Mouse (Mus musculus): Measurements from ENCODE around the gene Npat.

The Npat gene

DNA sequence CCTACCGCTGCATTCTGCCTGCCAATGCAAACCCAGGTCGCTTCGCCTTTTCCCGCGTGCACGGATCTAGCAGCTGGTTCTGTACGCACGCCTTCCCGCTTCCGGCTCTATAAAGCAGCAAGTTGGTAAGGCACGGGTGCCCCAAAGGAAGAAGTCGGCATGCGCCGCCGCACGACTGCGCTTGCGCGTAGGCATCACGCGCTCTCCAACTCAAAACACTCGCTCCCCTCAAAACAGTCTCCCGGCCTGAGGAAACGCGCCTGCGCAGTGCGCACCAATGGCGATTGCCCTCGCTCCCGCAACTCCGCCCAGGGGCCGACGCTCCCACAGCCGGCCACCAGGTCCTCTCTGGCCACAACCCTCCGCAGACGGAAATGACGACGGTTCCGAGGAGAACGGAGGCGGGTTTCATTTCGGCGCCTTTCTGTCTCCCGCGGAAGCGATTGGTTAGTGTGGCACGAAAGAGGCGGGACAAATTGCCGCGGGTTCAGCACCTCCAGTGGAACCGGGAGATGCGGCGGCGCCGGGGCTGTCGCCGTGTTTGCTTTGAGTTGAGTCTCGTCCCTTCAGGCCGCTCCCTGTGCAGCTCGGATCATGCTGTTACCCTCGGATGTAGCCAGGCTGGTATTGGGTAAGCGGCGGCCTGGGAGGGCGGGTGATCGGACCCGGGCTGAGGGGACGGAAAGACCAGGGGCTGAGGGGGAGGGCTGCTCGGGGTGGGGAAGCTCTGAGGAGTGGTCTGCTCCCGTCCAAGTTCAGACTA is at the start of gene Npat, which contains the start of gene Atm:
Npat (plus strand) TSS at position 490 of the 763 bp plus-strand sequence.
Atm (minus strand) TSS at position 183 of the 763 bp plus-strand sequence.
- peak; percentile 99 for ATAC-seq (ENCODE audit: insufficient number of reproducible peaks, low FRiP score, low TSS enrichment)

DNA sequence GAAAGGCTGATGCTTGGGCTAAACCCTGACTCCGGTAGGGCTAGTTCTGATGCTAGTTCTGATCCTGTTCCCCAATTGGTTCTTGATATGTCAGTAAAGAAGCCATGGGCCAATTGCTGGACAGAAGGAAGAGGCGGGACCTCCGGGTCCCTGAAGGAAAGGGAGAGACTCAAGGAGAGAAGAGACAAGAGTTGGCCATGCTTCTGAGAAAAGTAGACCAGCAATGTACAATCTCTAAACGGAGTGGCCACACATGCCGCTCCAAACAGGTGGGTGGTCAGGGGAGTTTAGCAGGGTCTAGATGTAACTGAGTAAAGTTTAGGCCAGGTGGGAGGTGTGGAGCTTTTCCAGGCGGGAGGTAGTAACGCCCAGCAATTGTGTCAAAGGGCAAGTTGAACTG is 28.8 kb upstream of the Npat start:
- no peak for ATAC-seq (ENCODE audit: insufficient number of reproducible peaks, low FRiP score, low TSS enrichment)

DNA sequence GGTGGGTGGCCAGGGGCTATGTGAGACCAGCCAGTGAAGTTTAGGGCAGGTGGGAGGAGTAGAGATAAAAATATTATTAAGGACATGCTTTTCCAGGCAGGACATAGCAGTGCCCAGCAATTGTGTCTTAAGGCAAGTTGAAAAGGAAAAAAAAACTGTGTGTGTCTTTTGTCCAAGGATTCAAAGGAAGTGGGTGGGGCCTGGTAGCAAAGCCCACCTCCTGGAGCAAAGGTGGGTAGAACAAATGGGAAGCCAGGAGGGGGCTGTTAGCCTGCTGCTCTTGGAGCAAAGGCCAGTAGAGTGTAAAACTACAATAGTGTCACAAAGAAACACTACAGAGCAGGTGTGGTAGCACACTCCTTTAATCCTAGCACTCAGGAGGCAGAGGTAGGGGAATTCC is 22.8 kb upstream of the Npat start:
- ATAC-seq (ENCODE audit: insufficient number of reproducible peaks, low FRiP score, low TSS enrichment) = no peak

DNA sequence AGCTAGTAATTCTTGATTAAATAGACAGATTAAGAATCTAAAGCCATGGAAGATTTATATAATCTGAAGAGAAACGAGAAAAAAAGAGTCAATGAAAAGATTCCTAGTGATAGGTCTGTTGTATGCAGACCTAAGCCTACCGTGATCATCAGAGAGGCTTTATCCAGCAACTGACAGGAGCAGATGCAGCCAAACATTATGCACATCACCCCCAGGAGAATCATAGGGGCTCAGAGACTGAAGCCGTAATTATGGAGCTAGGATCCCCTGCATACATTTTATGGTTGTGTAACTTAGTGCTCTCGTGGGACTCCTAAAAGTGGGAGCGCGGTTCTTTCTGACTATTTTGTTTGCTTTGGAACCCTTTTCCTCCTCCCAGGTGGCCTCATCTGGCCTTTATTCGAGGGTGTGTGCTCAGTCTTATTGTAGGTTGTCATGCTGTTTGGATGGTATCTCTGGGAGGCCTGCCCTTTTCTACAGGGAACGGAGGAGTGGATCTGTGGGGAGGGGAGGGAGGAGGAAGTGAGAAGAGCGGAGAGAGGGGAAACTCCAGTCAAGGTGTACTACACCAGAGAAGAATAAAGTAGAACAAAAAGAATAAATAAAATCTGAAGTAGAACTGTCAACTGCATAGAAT is 19.4 kb upstream of the Npat start:
- no peak for ATAC-seq (ENCODE audit: insufficient number of reproducible peaks, low FRiP score, low TSS enrichment)

DNA sequence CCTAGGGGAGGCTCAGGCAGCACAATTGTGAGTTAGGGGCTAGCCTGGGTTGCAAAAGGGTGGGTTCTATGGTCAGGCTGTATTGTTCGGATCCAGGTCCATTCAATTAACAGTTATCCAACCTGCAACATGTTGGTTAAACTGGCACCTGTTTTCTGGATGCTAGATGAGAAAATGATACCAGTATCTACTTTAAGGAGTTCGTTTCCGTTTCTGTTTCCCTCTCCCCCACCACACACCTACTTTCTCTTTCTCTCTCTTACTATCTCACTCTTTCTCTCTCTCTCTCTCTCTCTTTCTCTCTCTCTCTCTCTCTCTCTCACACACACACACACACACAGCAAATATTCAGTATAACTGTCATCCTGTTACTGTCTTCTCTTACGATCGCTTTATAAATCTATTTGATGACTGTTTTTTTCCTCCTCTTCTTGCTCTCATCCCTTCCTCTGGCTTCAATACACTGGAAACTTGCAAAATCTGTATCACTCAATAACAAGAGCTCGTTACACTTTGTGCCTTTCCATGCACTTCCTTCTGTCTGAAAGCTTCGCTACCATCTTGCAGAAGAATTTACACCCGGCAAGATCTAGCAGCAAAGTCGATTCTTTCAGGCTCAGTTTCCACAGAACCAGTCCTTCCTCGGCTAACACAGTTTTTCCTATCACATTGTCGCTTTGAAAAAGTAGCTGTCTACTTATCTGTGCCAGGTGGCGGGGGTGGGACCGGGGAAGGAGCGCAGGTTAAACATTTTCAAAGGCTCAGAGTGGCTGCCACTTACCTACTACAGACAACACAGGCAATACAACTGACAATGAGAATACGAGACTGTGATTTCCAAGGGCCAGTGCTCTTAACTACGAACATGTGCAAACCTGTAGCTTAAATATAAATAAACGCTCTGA is 1.2 kb upstream of the Npat start:
- no peak for ATAC-seq (ENCODE audit: insufficient number of reproducible peaks, low FRiP score, low TSS enrichment)

DNA sequence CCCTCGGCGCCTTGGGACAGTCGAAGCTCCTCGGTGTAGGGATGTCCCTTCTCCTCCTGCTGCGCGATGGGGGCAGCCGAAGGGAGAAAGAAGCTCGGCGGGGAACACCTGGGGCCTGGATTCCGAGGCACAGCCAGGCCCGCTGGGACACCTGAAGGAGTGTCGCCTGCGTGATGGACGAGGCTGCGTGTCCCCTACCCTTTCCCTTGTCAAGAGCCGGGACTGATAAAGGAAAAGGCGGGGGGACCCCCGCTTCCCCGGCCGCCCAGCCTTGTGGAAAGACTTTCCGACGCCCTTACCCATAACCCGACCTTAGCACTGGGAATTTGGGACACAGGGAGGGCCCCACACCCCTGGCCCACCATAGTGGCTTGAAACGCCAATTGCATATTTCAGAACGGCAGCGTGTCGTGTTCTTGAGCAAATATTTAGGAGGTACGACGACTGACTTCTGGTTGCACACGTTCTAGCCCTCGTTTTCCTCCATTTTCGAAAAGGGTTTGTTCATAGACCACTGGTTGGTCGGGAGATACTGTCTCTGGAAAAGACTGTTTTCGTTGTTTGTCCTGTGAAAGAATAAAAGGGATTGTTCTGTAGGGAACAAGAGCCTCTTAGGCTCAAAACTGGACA is 604 bp downstream of the Npat start:
- ATAC-seq (ENCODE audit: insufficient number of reproducible peaks, low FRiP score, low TSS enrichment) = 0 out of 2 replicates have a peak, but pooled peaks have one; percentile 1

DNA sequence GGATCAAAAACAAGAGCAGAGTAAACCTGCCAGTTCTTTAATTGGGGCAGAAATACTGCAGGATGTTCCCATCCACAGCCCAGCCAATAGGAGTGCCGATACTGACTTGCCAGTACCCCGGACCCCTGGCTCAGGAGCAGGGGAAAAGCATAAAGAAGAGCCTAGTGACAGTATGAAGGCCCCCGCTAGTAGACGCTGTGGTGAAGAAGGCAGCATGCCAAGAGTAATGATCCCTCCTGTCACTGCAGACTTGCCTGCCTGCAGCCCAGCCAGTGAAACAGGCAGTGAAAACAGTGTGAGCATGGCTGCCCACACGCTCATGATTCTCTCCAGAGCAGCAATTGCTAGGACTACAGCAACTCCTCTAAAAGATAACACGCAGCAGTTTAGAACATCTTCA is 33.8 kb downstream of the Npat start:
- no peak for ATAC-seq (ENCODE audit: insufficient number of reproducible peaks, low FRiP score, low TSS enrichment)

DNA sequence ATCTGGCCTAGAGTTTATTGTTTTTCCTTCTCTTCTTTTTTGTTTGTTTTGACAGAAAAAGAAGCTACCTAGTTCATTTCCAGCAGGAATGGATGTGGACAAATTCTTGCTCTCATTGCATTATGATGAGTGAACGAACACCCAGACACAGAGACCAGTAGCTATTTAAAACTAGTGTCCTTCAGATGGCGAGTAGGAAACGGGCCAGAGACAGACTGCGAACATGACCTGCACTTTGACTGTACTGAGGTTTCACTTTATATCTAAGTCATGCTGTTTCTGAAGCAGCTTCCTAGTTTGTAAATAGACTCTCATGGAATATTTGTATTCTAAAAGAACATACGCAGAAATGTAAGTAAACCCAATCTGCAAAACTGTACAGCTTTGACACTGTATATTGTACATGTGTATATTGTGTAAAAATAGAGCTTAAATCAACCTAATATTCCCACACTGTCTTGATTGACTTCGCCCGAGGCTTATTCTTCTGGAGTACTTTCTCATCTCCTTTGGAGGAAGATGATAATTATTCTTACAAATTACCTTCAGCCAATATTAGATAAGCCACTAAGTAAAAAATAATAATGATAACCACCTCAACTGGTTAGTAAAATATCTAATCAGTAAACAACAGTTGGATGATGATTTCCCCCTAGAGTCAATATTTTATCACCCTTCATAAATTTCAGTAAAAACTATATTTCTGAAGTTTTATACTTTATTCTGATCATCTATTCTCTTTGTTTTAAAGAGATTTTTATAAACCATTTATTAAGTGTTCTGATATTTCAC is 35.9 kb downstream of the Npat start:
- no peak for ATAC-seq (ENCODE audit: insufficient number of reproducible peaks, low FRiP score, low TSS enrichment)

DNA sequence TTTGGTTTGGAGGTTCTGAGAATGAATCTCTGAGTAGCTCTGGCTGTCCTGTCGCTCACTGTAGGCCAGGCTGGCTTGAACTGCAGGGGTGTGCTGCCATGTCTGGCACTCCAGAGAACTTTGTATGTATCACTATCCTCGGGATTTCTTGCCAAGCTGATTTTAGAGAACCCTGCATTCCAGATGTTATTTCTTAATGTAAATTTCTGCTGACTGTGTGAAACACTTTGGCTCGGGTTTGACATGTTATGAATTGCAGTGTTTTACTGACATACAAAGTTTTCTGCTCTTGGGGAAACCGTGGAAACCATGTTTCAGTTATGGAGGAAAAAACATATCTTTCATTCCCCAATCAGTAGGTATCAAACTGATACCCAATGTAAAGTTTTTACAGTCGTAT is 38.9 kb downstream of the Npat start:
- ATAC-seq (ENCODE audit: insufficient number of reproducible peaks, low FRiP score, low TSS enrichment) = no peak

DNA sequence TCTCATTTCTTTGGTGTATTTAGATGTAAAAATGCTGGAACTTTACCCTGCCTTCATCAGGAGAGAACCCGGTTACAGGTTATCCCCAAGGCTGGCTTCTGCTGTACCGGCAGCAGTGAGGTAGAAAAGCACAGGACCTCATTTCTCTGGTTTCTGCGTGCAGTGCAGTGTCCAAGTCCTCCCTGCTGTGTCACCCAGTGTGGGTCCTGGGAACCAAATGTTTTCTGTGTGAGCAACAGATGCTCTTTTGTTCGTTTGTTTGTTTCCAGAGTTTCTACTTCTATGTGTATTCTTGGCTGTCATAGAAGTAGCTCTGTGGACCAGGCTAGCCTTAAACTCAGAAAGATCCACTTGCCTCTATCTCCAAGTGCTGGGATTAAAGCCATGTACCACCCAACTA is 45.0 kb downstream of the Npat start:
- ATAC-seq (ENCODE audit: insufficient number of reproducible peaks, low FRiP score, low TSS enrichment) = peak; percentile 61; the same call in 1 of the 2 replicates

DNA sequence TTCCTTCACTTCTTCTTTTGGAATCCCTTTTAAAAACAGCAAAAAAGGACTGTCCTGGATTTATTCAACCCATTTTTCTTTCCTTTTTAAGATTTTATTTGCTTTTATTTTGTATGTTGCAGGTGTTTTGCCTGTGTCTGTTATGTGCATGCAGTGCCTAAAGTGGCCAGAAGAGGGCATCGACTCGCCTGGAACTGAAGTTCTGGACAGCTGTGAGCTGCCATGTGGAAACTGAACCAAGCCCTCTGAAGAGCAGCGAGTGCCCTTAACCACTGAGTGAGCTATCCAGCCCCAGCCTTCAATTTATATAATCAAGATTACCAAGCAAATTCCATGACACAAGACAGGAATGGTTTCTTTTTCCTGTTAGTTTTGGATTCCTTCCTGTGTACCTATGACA is 57.9 kb downstream of the Npat start:
- ATAC-seq (ENCODE audit: insufficient number of reproducible peaks, low FRiP score, low TSS enrichment) = no peak

DNA sequence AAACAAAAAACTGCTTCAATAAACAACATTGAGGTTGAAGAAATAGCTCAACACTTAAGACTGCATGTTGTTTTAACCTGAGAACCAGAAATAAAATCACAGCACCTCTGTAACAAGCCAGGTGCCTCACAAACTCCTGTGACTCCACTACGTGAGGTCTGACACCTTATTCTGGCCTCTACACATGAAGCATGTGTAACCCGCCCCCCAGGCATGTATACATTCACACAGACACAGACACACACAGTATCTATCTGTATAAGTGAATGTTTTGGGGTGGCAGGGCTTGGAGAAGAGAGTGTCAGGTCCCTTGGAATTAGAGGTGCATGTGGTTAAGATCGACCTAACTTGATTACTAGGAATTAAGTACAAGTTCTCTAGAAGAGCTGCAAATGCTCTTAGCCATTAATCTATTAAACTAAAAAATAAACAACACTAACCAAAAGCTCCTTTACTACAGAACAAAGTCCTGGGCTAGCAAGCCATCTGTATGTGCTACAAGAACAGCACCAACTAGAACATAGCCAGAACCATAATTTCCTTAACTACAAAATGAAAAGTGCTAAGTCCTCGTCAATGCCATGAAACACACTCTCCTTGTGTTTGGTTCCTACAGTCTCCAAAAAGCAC is 60.2 kb downstream of the Npat start:
- ATAC-seq (ENCODE audit: insufficient number of reproducible peaks, low FRiP score, low TSS enrichment) = no peak

DNA sequence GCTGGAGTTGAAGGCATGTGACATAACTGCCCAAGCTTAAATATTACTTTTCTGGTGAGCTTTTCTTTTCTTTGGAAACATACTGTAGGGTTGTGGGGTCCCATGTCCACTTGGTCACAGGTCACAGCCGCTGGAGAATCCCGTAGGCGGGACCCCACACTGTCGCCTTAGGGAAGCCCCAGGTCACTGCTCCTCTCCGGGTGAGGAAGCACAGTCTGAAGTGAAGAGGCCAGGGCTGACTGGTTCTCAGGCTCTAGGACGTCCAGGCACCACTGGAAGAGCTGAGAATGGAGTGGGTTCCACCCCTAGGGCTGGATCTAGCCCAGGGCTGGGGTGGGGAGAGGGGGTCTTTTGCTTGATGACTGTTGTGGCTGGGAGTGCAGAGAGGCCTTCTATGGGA is 61.8 kb downstream of the Npat start:
- ATAC-seq (ENCODE audit: insufficient number of reproducible peaks, low FRiP score, low TSS enrichment) = no peak

DNA sequence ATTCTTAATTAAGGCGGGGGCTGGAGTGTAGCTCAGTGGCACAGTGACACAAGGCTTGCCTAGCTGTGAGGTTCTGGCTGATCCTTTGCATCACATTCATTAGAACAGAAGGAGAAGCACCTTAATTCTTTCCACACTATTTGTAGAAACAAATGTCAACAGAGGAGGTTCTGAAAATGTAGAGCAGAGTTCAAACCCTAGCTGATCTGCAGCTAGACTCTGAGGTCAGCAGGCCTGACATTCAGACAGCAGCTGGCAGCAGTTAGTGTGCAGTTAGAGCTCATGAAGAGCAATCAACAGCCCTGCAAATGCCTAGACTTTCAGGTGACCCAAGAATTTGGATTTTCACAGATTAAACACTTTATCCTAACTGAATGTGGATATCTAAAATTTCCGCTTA is 64.7 kb downstream of the Npat start:
- no peak for ATAC-seq (ENCODE audit: insufficient number of reproducible peaks, low FRiP score, low TSS enrichment)

DNA sequence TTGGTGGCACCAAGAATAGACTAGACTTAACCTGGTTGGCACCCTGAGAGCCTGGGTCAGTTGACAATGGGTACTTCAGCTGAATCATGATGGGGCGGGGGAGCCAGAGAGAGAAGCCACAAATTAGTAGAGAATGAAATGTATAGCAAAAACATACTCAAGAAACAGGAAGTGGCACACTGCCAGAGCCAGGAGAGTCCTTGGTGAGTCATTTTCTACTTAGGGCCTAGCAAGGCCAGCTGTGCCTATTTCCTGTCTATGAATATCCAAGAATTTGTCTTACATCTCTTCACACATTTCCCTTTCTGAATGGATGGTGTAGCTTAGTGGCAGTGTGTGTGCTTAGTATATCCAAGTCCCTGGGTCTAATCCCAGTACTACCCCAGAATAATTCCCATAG is 66.5 kb downstream of the Npat start:
- no peak for ATAC-seq (ENCODE audit: insufficient number of reproducible peaks, low FRiP score, low TSS enrichment)

DNA sequence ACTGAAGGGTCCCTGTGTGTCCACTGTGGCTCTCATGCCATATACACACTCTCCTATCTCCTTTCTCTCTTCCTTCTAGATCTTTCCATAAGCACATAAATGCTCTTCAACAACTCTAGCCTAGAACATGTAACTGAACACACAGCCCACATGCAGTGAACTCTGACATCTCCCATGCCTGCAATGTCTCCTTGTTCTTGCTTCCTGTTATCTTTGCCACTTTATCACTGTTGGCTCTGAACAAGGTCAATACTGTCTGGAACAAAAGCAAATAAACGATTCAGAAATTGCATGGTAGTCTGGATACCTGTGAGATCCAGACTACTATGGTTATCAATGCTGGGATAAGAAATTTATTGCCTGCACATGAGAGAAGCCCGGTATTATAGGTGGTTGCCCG is 67.0 kb downstream of the Npat start:
- no peak for ATAC-seq (ENCODE audit: insufficient number of reproducible peaks, low FRiP score, low TSS enrichment)

DNA sequence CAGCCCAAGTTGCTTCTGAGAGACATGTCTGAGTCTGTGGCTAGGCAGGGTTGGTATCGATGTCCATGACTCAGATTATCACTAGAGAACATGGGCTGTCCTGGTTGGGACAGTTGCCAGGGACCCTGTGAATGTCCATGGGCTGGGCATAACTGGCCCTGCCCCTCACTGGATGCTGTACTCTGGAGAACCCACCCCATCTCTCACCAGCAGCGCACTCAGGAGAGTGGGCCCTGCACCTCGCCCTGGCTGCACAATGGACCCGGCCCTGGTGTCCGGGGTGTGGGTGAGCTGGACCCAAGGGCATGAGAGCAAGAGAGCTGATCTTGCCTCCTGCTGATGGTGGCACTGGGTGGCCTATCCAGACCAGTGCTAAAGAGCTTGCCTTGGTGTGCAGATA is 68.1 kb downstream of the Npat start:
- ATAC-seq (ENCODE audit: insufficient number of reproducible peaks, low FRiP score, low TSS enrichment) = no peak

DNA sequence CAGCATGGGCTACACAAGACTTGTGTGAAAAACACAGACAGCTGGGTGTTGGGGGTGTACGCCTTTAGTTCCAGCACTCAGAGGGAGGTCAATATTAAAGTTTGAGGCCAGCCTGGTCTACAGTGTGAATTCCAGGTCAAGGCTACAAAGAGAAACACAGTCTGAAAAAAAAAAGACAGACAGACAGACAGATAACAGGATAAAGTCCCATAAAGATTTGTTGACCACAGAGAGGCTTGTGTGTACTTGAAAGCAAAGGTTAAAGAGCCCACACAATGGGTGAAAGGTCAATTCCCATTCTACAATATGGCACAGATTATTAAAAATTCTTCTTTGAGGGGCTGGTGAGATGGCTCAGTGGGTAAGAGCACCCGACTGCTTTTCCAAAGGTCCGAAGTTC is 70.3 kb downstream of the Npat start:
- ATAC-seq (ENCODE audit: insufficient number of reproducible peaks, low FRiP score, low TSS enrichment) = no peak

DNA sequence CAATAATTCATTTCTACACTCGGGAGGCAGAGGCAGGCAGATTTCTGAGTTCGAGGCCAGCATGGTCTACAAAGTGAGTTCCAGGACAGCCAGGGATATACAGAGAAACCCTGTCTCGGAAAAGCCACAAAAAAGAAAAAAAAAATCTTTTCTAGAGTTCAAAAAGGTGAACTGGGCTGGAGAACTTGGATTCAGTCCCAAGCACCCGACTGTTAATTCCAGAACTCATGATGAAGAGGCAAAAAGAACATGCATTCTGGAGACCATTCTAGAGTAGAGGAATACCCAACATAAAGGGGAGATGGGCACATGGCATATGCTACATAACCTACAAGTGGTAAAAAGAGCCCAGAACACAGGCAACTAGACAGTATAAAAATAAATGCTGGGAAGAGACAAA is 71.0 kb downstream of the Npat start:
- no peak for ATAC-seq (ENCODE audit: insufficient number of reproducible peaks, low FRiP score, low TSS enrichment)

All from cerebellum, adult (tissue).